Mouse (Mus musculus) liver, embryonic 14.5 days (tissue): ENCODE data around the gene Pak3. TPM values are rescaled to one million over a fixed set of nuclear protein-coding genes. Genes with fewer than 3 reads are reported as not detected.

ENCODE experiments used
- ATAC-seq: fragments of 200-750 bp; cut with Nextera tagmentation; 2 replicates; pipeline ENCODE4 v1.8.0; 2017; ENCODE audit warnings: moderate number of reproducible peaks, mild to moderate bottlenecking, moderate library complexity; ENCODE audit not compliant: insufficient read depth
- DNase-seq, 3 experiments: peaks; one replicate each; pipeline ENCODE4 v3.0.0-alpha.2; 2012 to 2013; ENCODE audit warnings: low read depth in 3 of 3, low spot score in 3 of 3
- H3K27ac ChIP-seq: fragments of 300-500 bp; sonication (generic); 2 replicates; pipeline ENCODE4 v1.5.1; 2014; ENCODE audit warnings: moderate library complexity, mild to moderate bottlenecking, control low read depth, inconsistent platforms
- H3K27me3 ChIP-seq: fragments of 300-500 bp; sonication (generic); 2 replicates; pipeline ENCODE4 v1.6.1; 2014; ENCODE audit warnings: mild to moderate bottlenecking, low read length, moderate library complexity; ENCODE audit not compliant: control insufficient read depth, insufficient read depth
- H3K36me3 ChIP-seq: fragments of 300-500 bp; sonication (generic); replicated peaks from 2 replicates; pipeline ENCODE4 v1.6.1; 2014; ENCODE audit warnings: low read depth; ENCODE audit not compliant: control insufficient read depth, insufficient read depth
- H3K4me1 ChIP-seq, 2 experiments: fragments of 200-500 bp in 1 of 2; fragments of 300-500 bp in 1 of 2; sonication (generic) in 1 of 2; replicated peaks; 2 replicates each; pipeline ENCODE4 v1.6.1; 2012 to 2014; ENCODE audit warnings: antibody characterized with exemption in 1 of 2, inconsistent platforms in 1 of 2, low read length in 1 of 2; ENCODE audit not compliant: control insufficient read depth in 2 of 2, insufficient read depth in 2 of 2
- H3K4me2 ChIP-seq: fragments of 300-500 bp; sonication (generic); 2 replicates; pipeline ENCODE4 v1.6.1; 2014; ENCODE audit warnings: low read depth, mild to moderate bottlenecking, control low read depth, moderate library complexity
- H3K4me3 ChIP-seq, 2 experiments: fragments of 200-500 bp in 1 of 2; fragments of 300-500 bp in 1 of 2; sonication (generic) in 1 of 2; 2 replicates each; pipeline ENCODE4 v1.5.1; 2012 to 2014; ENCODE audit warnings: low read depth in 2 of 2, low read length in 2 of 2, mild to moderate bottlenecking in 2 of 2, control low read depth in 1 of 2, inconsistent platforms in 1 of 2, moderate library complexity in 1 of 2; ENCODE audit not compliant: insufficient read depth in 1 of 2
- H3K9ac ChIP-seq: fragments of 300-500 bp; sonication (generic); replicated peaks from 2 replicates; pipeline ENCODE4 v1.6.1; 2014; ENCODE audit warnings: mild to moderate bottlenecking, control low read depth, moderate library complexity
- H3K9me3 ChIP-seq: fragments of 300-500 bp; sonication (generic); 2 replicates; pipeline ENCODE4 v1.6.1; 2016; ENCODE audit warnings: low read length, mixed read lengths; ENCODE audit not compliant: control insufficient read depth
- CTCF ChIP-seq: IDR thresholded peaks from 2 replicates; pipeline ENCODE4 v1.5.1; 2016; ENCODE audit warnings: antibody characterized with exemption, low read depth, control low read depth
- EP300 ChIP-seq: IDR thresholded peaks from 2 replicates; pipeline ENCODE4 v1.6.1; 2016; ENCODE audit warnings: antibody characterized with exemption, low read depth
- WGBS: fragments of 180-500 bp; shearing (Covaris S2); extraction: QIAGEN DNeasy Blood & Tissue Kit; methylation state at CpG from one replicate; pipeline ENCODE4 v1.1.7; 2014; ENCODE audit not compliant: insufficient replicate concordance; 5-methylcytosine and 5-hydroxymethylcytosine counted together
- polyA plus RNA-seq, 2 experiments: library from polyadenylated mRNA; depleted of rRNA in 1 of 2; stranded (reverse) in 1 of 2; unstranded in 1 of 2; fragments of >200 nt; fragmentation: Nextera tagmentation in 1 of 2; extraction: Ambion mirVana in 1 of 2; gene quantifications; 2 replicates each; pipeline versions ENCODE4 v1.2.1 to v1.2.3; 2012 to 2014

Gene Pak3
- polyA plus RNA-seq, 2 experiments, result 0.01 to 0.10 TPM

DNA sequence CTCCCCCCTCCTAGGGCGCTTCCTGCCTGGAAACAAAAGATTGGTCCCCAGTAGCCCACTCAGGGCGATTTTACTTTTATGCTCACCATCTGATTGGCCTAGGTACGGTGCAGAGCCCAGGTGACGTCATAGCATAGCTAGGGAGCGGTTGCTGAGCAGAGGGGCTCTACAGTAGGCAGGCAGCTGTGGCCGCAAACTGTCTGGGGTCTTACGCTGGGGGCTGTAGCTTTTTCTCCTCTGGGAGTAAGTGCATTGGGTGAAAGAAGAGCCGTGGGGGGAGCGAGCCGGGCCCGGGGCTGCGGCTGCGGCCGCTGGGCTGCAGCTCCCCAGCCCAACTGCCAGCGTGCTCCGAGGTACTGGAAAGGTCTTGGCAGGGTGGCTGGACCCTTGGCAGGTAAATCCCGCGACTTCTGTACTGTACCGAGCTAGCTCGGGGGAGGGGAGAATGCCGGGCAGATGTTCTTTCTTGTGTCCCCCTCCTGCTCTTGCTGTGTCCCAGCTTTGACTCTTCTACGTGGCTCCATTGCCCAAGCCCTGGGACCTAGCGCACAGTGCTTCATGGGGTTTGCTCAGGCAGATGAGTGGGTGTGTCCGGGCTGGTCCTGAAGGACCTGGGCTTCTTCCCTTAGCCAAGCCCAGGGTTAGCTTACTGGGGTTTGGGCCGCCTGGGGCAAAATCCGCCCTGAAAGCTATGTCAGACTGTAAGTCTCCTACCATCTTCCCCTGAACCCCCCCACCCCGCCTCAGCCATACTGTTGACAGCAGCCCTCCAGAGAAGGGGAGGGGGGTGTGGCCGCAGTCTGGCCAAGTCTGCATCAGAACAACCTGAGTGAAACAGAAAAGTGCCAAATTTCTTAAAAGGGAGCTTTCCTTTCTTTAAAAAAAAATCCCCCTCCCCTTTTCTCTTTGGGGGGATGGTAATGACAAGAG is 146.1 kb downstream of the Pak3 start:
- Histone ChIP-seq H3K27me3 (no peaks in the 10 kb centered on the region), H3K9ac (no peak overlapping the region), H3K4me1 (no peaks in the 10 kb centered on the region), H3K36me3 (no peaks in the 10 kb centered on the region), H3K9me3 (no peaks in the 10 kb centered on the region), H3K27ac (no peak overlapping the region), H3K4me3 (peak overlapping the region in 1 of 2 experiments; percentile 39; a peak in 1 of 4 replicates), H3K4me2 (peak overlapping the region; percentile 25)
- DNase-seq, result no peak
- 13% methylated on average over 28 of the region's 28 CpGs for WGBS
- ATAC-seq, result peak; percentile 37; the same call in 1 of the 2 replicates
- TF ChIP-seq EP300, result no peak
- TF ChIP-seq CTCF, result no peak

DNA sequence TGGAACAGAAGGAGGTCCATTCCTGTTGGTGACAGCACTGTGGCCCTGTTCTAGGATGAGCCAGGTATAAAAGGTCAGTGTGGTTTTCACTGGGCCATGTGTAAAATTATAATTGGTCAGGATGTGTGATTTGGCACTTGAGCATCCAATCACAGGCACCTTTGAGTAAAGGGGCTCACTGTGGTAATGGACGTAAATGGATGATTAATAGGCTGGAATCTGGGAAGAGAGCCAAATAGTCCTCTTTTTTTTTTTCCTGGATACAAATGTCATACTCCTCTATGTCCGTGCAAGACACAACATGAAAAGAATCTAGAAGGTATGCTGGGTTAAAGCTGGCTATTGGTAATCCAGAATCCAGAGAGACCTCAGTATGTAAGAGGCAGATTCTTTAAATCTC is 147.4 kb downstream of the Pak3 start:
- no peak for TF ChIP-seq CTCF
- no peak for TF ChIP-seq EP300
- Histone ChIP-seq H3K27ac (no peak overlapping the region), H3K9me3 (no peaks in the 10 kb centered on the region), H3K36me3 (no peaks in the 10 kb centered on the region), H3K27me3 (no peaks in the 10 kb centered on the region), H3K9ac (no peak overlapping the region), H3K4me2 (no peak overlapping the region), H3K4me3 (no peak overlapping the region), H3K4me1 (no peaks in the 10 kb centered on the region)
- ATAC-seq (no peak), DNase-seq (no peak)
- WGBS, result 52% methylated on average over 2 of the region's 2 CpGs

GRCm38 (mm10) chrX:143666991-143667390 is 148.6 kb downstream of the Pak3 start:
- Histone ChIP-seq H3K4me2 (no peak overlapping the region), H3K4me1 (no peaks in the 10 kb centered on the region), H3K27ac (no peak overlapping the region), H3K36me3 (no peaks in the 10 kb centered on the region), H3K9me3 (no peaks in the 10 kb centered on the region), H3K27me3 (no peaks in the 10 kb centered on the region), H3K9ac (no peak overlapping the region), H3K4me3 (no peak overlapping the region)
- TF ChIP-seq EP300 (no peak), CTCF (peak; percentile 15; the same call in 1 of the 2 replicates)
- DNase-seq (no peak), ATAC-seq (no peak)
- 18% methylated on average over 4 of the region's 4 CpGs for WGBS

- H3K4me2 ChIP-seq, result no peak overlapping the region
- H3K9ac ChIP-seq, result no peak overlapping the region
- no peaks in the 10 kb centered on the region for H3K9me3 ChIP-seq
- no peaks in the 10 kb centered on the region for H3K27me3 ChIP-seq
- H3K27ac ChIP-seq, result no peak overlapping the region
- H3K36me3 ChIP-seq, result no peaks in the 10 kb centered on the region
- H3K4me1 ChIP-seq, result no peaks in the 10 kb centered on the region
- ATAC-seq (no peak), DNase-seq (no peak)
- H3K4me3 ChIP-seq, result no peak overlapping the region
- 49% methylated on average over 3 of the region's 3 CpGs for WGBS
- no peak for TF ChIP-seq EP300
- peak; percentile 48 for TF ChIP-seq CTCF
These were observed 149.9 kb downstream of the Pak3 start for GRCm38 (mm10) chrX:143668242-143668641.

- H3K36me3 ChIP-seq, result no peaks in the 10 kb centered on the region
- DNase-seq (no peak), ATAC-seq (no peak)
- no peak for TF ChIP-seq CTCF
- no peak for TF ChIP-seq EP300
- WGBS, result 49% methylated on average over 2 of the region's 2 CpGs
- H3K9ac ChIP-seq, result no peak overlapping the region
- no peak overlapping the region for H3K4me3 ChIP-seq
- no peaks in the 10 kb centered on the region for H3K4me1 ChIP-seq
- no peak overlapping the region for H3K4me2 ChIP-seq
- no peaks in the 10 kb centered on the region for H3K27me3 ChIP-seq
- no peaks in the 10 kb centered on the region for H3K9me3 ChIP-seq
- no peak overlapping the region for H3K27ac ChIP-seq
These were observed 160.2 kb downstream of the Pak3 start for GRCm38 (mm10) chrX:143678566-143678965.
